Mouse (Mus musculus) layer of hippocampus, adult 18-20 months (tissue): ENCODE results near the gene Raver1. TPM values are rescaled to one million over a fixed set of nuclear protein-coding genes. Genes with fewer than 3 reads are reported as not detected.
"Not testable (repeated sequence)": the region's sequence is repeated elsewhere in the genome, so short reads cannot be mapped to it uniquely, and the experiment has no call there.

Experiments used
- DNase-seq, 2 experiments: peaks; one replicate each; pipeline ENCODE4 v3.0.0; 2022; ENCODE audit warnings: low spot score in 2 of 2
- total RNA-seq, 2 experiments: library from RNA; stranded (reverse); gene quantifications; 2 replicates each; pipeline ENCODE4 v1.2.3; 2021

The Raver1 gene
- total RNA-seq, 2 experiments from 2014 or later: 32.9 TPM

DNA sequence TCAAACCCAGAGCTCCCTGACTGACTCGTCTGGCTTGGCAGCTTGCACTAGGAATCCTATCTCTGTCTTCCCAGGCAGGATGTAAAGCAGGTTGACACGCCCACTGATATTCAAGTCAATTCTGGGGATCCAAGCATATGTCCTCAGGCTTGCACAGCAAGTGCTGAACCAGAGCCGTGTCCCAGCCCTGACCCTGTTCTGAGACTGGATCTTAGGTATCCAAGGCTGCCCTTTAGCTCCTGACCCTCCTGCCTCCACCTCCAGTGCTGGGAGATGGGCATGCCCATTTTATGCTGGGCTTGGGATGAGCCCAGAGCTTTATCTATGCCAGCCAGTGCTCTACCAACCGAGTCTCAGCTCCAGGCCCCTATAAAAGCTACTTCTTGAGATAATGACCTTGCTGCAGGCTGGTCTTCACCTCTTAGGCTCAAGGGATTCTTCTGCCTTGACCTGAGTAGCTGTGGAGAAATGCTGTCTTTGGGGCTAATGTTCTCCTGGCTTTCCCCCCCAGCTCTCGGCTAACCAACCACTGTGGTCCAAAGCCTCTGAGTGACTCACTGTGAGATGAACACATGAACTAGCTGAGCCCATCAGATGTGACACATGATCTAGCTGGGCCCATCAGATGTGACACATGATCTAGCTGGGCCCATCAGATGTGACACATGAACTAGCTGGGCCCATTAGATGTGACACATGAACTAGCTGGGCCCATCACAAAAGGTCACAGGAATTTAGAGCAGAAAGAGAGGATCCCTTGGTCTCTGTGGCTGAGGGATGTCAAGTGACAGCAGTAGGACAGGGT, 14.2 kb upstream of the Raver1 start:
- peak in 1 of 2 experiments; percentile 51 for DNase-seq

DNA sequence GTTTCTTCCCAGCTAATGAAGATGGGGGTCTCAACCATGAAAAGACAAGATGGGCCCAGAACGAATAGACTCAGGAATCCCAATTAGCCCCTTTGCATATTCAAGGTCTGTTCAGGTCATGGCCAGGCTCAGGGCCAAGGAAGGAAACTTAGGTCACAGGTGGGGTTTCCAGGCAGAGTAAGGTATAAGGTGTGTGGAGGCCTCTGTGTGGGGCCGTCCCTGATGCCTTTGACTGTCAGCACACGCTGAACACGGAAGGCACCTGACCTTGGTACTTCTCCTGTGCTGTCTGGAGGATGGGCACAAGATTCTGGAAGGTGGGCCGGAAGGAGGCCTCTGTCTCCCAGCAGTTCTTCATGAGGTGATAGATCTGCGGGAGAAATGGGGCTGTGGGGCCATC, 13.0 kb upstream of the Raver1 start:
- DNase-seq: no peak

- DNase-seq: no peak
Observed at GRCm38 (mm10) chr9:21102076-21102475, 10.3 kb upstream of the Raver1 start.

DNA sequence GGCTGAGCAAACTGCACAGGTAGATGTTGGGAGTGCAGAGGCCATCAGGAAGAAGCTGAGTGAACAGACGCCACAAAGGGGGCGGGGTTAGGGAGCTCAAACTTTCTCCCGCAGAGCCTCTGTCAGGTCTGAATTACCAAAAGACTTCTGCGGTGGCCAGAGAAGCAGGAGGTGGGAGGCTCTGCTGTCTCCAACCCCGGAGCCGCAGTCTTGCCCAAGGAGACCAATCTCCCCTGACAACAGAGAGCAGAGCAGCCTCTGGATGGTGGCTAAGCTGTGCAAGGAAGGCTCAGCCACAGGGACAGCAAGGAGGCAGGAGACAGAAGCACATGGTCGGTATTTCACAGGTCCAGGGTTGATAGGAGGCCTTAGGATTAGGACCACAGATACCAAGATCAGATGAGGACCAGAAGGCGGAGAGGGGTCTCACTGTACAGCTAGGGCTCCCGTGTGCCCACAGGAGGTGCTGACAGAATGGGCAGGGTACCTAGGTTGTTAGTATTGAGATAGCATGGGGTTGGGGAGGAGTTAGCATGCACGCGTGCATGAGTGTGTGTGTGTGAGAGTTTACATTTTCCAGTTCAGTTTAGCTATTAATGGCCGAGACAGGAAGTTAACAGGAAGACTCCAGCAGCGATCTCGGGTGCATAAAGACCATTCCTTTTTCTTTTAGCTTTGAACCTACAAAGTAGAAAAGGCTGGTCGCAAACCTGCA, 8.8 kb upstream of the Raver1 start:
- DNase-seq: no peak

DNA sequence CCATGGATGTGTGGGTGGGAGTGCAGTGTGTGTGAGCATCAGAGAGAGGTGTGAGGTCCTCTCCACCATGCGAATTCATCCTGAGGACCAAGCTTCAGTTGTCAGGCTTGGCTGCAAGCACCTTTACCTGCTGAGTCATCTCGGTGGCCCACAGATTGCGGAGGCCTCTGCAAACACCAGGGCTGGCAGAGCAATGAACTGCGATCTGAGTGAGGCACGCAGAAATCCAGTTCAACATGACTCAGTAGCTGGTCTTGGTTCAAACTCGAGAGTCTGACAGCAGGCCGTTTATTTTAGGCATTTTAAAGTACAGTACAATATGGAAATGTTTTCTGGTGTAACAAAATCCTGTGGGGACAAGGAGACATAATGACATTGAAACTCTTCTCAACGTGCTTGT, 6.0 kb upstream of the Raver1 start:
- peak; percentile 52 to 87 for DNase-seq

- no peak for DNase-seq
Observed at GRCm38 (mm10) chr9:21095958-21096357, 4.2 kb upstream of the Raver1 start.

DNA sequence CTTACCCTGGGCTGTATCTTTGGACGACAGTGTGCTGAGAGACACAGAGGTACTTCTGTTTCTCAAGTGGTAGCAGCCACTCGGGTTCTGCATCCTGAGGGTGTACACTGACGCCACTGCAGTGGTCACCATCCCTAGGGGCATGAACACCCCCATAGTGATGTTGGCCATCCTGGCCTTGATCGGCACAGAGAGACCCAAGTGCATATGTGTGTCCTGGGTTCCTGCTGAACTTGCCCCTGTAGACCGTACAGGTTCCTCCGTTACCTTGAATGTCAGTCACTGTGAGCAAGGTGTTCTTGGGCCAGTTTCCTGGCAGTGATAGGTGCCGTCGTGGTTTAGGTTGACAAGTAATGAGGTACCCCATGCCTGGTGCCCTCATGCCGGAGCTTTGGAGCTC, 1.6 kb upstream of the Raver1 start:
- no peak for DNase-seq

DNA sequence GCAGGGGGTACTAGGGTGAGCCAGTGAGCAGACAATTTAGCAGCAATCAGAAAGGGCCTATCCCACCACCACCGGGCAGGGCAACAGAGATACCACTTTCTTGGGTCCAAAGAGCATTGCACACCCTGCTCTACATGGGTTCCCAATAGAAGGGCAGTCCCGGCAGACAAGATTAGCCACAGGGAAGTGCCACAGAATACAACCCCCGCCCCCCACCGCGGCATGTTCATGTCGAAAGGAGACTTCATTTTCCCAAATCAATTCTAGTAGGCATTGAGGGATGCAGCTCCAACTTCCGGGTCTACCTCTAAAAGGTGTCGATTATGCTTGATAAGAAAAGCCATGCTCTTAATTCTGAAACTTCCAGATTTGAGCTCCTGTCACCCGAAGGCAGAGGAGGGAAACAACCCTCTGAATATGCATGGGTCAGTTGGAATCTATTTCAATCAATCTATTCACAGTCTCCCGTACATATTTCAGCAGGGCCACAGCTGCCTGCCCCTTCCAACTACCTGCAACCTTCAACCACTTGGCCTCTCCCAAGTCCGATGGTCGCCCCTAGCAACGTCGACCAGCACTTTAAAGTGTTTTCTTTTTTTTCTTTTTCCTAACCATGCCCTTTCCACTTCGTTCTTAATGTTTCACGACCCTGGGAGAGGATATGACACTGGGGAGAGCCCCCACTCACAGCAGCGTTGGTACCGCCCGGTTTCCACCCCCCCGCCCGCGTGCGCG, 669 bp downstream of the Raver1 start:
- no peak for DNase-seq

DNA sequence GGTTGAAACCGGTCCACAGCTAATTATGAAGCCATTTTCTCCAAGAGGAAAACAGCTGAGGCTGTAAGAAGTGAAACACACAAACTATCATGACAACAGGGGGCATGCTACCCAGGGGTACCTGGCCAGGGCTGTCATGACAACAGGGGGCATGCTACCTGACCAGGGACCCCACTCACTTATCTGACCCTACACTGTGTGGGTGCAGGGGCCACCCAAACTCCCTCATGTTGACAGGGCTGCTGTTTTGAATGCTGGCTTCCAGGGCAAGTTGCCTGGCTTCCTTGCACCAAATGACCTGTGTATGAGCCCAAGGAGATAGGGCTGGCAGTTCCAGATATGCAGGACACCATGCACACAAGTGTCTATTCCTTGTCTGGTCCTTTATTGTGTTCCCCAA, 1.3 kb downstream of the Raver1 start:
- DNase-seq: no peak

GRCm38 (mm10) chr9:21083324-21083723, 8.5 kb downstream of the Raver1 start:
- no peak for DNase-seq

DNA sequence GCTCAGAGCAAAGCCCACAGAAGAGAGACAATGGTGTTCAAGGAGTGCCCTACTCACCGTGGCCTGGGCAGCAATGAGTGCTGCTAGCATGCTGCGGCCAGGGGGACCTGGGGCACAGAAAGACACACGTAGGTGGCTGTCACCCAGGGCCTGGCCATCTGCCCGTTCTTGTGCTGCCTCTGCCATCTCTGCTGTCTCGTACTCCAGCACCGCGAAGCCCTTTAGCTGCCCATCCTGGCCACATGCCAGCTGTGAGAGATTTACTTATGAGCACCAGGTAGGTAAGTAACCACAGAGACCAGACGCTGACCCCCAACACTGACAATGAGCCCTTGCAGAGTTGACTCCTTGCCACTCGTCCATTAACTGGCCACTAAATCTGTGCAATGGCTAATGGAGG, 10.7 kb downstream of the Raver1 start:
- no peak for DNase-seq

DNA sequence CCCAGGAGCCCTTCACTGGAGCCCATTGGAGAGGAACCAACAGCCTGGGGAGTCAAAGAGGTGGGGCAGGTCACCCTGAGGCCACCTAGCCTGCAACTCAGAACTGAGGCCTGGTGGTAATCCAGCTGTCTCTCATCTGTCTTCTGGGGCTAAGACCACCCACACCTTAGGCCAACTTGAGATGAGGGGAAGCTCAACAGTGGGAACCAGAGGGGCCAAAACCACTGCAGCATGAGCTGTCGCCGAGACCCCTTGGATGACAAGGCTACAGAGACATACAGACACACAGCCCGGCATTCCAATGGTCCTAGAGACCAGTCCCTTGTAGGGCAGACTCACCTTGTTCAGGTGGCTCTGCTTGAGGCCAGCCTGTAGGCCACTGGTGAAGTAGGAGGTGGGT, 16.2 kb downstream of the Raver1 start:
- DNase-seq: no peak

DNA sequence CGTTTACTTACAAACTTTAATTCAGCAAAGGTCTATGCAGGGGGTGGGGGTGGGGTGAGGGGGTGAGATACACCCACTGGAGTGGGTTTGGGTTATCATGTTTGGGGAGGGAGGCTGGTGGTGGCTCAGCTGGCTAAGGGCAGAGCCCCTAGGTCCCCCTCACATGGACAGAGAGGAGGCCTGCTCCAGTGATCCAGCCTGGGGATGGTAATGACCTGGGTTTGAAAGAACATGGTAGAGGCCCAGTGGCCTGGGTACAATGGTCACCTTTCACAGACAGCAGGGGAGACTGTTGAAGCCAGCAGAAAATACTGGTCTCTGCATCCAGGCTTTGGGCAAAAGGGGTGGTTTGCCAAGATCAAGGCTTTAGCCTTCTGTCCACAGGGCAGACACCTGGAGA, 17.6 kb downstream of the Raver1 start:
- no peak for DNase-seq

- DNase-seq: peak; percentile 84 to 96
Observed at GRCm38 (mm10) chr9:21073044-21073840, 18.6 kb downstream of the Raver1 start, which contains the start of the genes Gm49373 and Fdx1l. TSS of gene Gm49373 (minus strand) at chr9:21073096. TSS of gene Fdx1l (minus strand) at chr9:21073614.

DNA sequence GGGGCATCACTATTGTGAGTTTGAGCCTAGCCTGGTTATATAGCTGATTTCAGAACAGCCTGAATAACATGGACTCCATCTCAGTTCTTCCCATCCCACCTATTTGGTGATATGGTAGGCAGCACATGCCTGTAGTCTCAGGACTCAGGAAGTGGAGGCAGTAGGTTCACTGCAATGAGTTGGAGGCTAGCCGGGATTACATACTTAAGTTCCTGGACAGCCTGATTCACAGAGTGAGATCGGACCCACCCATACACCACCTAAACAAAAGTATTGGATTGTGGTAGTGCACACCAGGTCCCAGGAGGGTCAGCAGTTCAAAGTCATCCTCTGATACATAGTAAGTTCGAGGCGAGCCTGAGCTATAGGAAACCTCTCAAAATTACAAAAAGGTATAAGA, 19.2 kb downstream of the Raver1 start:
- DNase-seq: no peak

DNA sequence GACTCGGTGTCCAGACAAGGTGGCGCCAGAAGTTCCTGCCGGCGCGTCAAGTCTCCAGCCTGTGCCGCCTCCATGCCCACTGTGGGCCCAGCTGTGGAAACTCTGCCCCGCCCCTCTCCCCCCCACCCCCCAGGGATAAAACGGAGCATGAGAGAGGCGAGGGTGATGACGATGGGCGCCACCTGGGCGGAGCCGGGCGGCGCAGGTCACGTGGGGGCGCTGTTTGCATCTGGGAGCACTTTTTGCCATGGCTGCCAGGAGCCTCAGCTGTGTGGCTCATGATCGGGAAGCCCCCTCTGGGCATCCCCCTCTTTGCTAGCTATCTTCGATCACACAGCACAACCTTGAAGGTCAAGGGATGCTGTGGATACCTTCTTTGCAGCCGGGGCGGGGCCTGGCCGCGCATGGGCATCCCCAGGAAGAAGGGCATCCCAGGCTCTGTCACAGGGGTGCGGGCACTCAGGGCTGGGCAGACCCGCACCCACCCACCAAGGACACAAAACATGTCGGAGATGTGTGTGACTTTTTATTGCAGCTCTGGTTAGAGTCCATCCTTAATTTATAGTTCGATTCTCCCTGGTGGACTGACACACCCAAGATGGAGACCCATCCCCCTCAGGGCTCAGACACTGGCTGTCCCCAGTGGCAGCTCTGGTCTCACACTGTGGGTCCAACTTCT, 24.7 kb downstream of the Raver1 start, which contains the start of gene Zglp1:
TSS of gene Zglp1 (minus strand) at position 88 of the 679 bp plus-strand sequence.
- no peak for DNase-seq

DNA sequence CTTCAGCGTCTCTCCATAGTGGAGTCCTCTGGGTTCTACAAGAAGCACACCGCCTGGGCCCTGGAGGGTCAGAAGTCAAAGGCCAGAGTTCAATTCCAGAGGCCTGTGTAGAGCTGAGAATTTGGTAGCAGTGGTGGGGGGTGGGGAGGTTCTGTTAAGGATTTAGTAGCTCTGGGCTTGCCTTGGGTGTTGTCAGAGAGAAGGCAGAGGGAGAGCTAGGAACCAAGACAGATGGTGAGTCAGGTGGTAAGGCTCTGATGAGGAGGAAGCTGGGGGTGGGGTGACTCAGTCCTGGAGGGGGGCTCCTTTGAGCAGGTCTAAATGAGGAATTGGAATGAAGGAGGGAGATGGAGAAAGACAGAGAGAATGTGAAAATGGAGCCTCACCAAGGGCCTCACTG, 28.9 kb downstream of the Raver1 start:
- peak; percentile 66 to 77 for DNase-seq

- DNase-seq: no peak
Observed at GRCm38 (mm10) chr9:21051578-21051977, 40.2 kb downstream of the Raver1 start.

DNA sequence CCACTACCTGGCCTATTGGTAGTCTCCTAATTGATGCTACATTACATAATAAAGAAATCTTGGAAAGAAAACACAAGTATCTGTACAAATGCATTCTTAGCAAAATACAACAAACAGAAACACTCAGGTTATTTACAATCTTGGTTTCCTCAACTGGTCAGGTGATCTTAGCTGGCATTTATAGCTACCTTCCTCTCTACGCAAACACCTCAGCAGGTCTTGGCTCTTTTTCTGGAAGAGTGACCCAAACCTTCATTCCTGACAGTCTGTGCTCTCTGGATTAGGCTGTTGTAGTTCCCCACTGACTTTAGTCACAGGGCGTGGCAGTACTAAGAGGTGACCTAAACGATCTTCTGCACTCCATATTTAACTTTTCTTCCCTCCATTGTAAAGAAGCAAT, 46.6 kb downstream of the Raver1 start:
- no peak for DNase-seq

DNA sequence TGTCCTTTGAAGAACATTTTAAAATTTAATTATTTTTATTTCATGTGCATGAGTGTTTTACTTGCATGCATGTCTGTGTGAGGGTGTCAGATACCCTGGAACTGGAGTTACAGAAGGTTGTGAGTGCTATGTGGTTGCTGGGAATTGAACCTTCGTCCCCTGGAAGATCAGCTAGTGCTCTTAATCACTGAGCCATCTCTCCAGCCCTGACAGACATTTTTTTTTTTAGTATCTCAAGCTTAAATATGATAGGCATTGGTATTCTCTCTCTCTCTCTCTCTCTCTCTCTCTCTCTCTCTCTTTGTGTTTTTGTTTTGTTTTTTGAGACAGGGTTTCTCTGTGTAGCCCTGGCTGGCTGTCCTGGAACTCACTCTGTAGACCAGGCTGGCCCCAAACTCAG, 47.0 kb downstream of the Raver1 start:
- not testable (repeated sequence) for DNase-seq
